Mouse (Mus musculus) megakaryocyte, embryonic 14.5 days (primary cell): ENCODE measurements around the gene Olfr382.
"Not testable (repeated sequence)": the region's sequence is repeated elsewhere in the genome, so short reads cannot be mapped to it uniquely, and the experiment has no call there.

Source experiments
- FLI1 ChIP-seq: IDR thresholded peaks from 2 replicates; pipeline ENCODE4 v1.6.1; 2012; ENCODE audit warnings: low read length, inconsistent platforms, mixed read lengths
- GATA1 ChIP-seq: IDR thresholded peaks from 3 replicates; pipeline ENCODE4 v1.6.1; 2012; ENCODE audit warnings: mixed read lengths, low read length, inconsistent platforms, borderline replicate concordance

- TF ChIP-seq GATA1, FLI1: not testable (repeated sequence)
Measured at GRCm38 (mm10) chr11:73528971-73529370, 12.0 kb upstream of the Olfr382 start.
